Mouse (Mus musculus): ENCODE measurements at regions not wholly inside any gene's neighbourhood (a gene's known extent, or its start where the extent isn't known, plus 50 kb on each side); places are given as distances from the start of the nearest gene placed in this dataset.

GRCm38 (mm10) chr9:85577338-85577737 lies 171.8 kb downstream of the Ibtk start:
- Histone ChIP-seq H3K4me3 (no peak overlapping the region), H3K27me3 (ENCODE audit: control insufficient read depth, insufficient read depth, insufficient read length) (no peaks in the 10 kb centered on the region), H3ac (ENCODE audit: control insufficient read depth, insufficient read length) (no peak overlapping the region), H3K36me3 (ENCODE audit: control insufficient read depth, insufficient read depth) (no peaks in the 10 kb centered on the region), H3K4me2 (ENCODE audit: low read depth) (no peak overlapping the region), H3K79me2 (ENCODE audit: control insufficient read depth, insufficient read depth) (no peaks in the 10 kb centered on the region)
- TF ChIP-seq CEBPB (IDR thresholded peaks at IDR 0.05; ENCODE audit: insufficient read depth, poor library complexity, severe bottlenecking) = no peak
- TF ChIP-seq SRF (IDR thresholded peaks at IDR 0.05; ENCODE audit: control insufficient read depth, insufficient read length, low read depth) = no peak
- TF ChIP-seq MYOD1 (IDR thresholded peaks at IDR 0.05; ENCODE audit: control insufficient read depth in 1 of 3, insufficient read length in 2 of 3, low read depth in 2 of 3) = no peak
- no peak for TF ChIP-seq E2F4 (IDR thresholded peaks at IDR 0.05; ENCODE audit: insufficient read depth)
- no peak for TF ChIP-seq MYOG (IDR thresholded peaks at IDR 0.05; ENCODE audit: control insufficient read depth in 1 of 3, insufficient read depth in 1 of 3, insufficient read length in 2 of 3, low read depth in 2 of 3)
- TF ChIP-seq USF1 (IDR thresholded peaks at IDR 0.05; ENCODE audit: low read depth) = no peak
- no peak for TF ChIP-seq MAX (IDR thresholded peaks at IDR 0.05; ENCODE audit: low read depth)
- TF ChIP-seq POLR2A (IDR thresholded peaks at IDR 0.05; ENCODE audit: insufficient read length, low read depth) = no peak
- TF ChIP-seq TCF3 (IDR thresholded peaks at IDR 0.05; ENCODE audit: insufficient read length, low read depth) = no peak
- TF ChIP-seq TCF12 (IDR thresholded peaks at IDR 0.05; ENCODE audit: insufficient read depth, poor library complexity, severe bottlenecking) = no peak
- TF ChIP-seq REST (IDR thresholded peaks at IDR 0.05; ENCODE audit: insufficient read depth, insufficient read length) = no peak
- no peak for TF ChIP-seq POLR2AphosphoS2 (IDR thresholded peaks at IDR 0.05; ENCODE audit: insufficient read length, low read depth)

DNA sequence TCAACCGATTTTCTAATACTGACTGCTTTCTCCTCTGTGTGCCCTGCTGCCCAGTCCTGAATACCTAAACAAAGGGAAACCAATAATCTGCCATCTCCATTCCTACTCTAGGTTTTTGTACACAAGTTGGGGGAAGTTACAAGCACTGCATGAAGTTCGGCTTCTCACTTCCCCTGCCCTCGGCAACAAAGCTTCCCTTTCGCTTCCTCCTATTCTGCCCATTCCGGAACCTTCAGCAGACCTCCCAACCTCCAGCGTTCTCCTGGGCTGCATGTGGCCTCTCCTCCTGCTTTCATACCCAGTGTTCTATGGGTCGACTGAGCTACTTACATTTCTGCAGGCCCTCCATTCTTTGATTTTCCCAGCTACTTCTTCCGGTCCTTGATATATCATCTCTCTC lies 180.3 kb downstream of the Ibtk start:
- H3K27me3 ChIP-seq (ENCODE audit: control insufficient read depth, insufficient read depth, insufficient read length) = no peaks in the 10 kb centered on the region
- no peak overlapping the region for H3K4me2 ChIP-seq (ENCODE audit: low read depth)
- H3K79me2 ChIP-seq (ENCODE audit: control insufficient read depth, insufficient read depth) = no peaks in the 10 kb centered on the region
- no peak overlapping the region for H3K4me3 ChIP-seq
- TF ChIP-seq TCF3 (IDR thresholded peaks at IDR 0.05; ENCODE audit: insufficient read length, low read depth) = no peak
- no peak for TF ChIP-seq SRF (IDR thresholded peaks at IDR 0.05; ENCODE audit: control insufficient read depth, insufficient read length, low read depth)
- no peak for TF ChIP-seq POLR2A (IDR thresholded peaks at IDR 0.05; ENCODE audit: insufficient read length, low read depth)
- TF ChIP-seq TCF12 (IDR thresholded peaks at IDR 0.05; ENCODE audit: insufficient read depth, poor library complexity, severe bottlenecking) = no peak
- no peak for TF ChIP-seq POLR2AphosphoS2 (IDR thresholded peaks at IDR 0.05; ENCODE audit: insufficient read length, low read depth)
- TF ChIP-seq CEBPB (IDR thresholded peaks at IDR 0.05; ENCODE audit: insufficient read depth, poor library complexity, severe bottlenecking) = no peak
- TF ChIP-seq MAX (IDR thresholded peaks at IDR 0.05; ENCODE audit: low read depth) = no peak
- TF ChIP-seq REST (IDR thresholded peaks at IDR 0.05; ENCODE audit: insufficient read depth, insufficient read length) = no peak
- TF ChIP-seq USF1 (IDR thresholded peaks at IDR 0.05; ENCODE audit: low read depth) = no peak
- no peak overlapping the region for H3ac ChIP-seq (ENCODE audit: control insufficient read depth, insufficient read length)
- H3K36me3 ChIP-seq (ENCODE audit: control insufficient read depth, insufficient read depth) = no peaks in the 10 kb centered on the region

DNA sequence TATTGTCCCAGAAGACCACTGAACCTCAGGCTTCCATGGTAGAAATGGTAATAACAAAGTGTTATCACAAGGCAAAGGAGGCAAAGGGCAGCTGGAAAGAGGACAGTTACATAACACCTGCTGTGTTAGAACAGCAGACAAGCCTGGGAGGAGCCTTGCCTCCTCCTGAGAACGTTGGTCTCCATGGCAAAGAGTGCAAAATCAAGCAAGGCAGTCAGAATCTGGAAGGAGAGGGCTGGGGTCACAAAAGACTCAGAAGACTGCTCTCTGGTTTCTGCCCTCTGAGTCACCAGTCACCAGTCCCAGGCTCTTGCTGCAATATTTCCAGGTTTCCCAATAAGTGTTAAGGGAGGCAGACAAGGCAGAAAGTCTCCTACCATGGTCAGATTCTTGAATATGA lies 197.3 kb downstream of the Ibtk start:
- Histone ChIP-seq H3K27me3 (ENCODE audit: control insufficient read depth, insufficient read depth, insufficient read length) (no peaks in the 10 kb centered on the region), H3K4me3 (no peak overlapping the region), H3K4me2 (ENCODE audit: low read depth) (no peak overlapping the region), H3K36me3 (ENCODE audit: control insufficient read depth, insufficient read depth) (no peaks in the 10 kb centered on the region), H3ac (ENCODE audit: control insufficient read depth, insufficient read length) (no peak overlapping the region), H3K79me2 (ENCODE audit: control insufficient read depth, insufficient read depth) (no peaks in the 10 kb centered on the region)
- no peak for TF ChIP-seq TCF3 (IDR thresholded peaks at IDR 0.05; ENCODE audit: insufficient read length, low read depth)
- TF ChIP-seq REST (IDR thresholded peaks at IDR 0.05; ENCODE audit: insufficient read depth, insufficient read length) = no peak
- no peak for TF ChIP-seq TCF12 (IDR thresholded peaks at IDR 0.05; ENCODE audit: insufficient read depth, poor library complexity, severe bottlenecking)
- TF ChIP-seq POLR2AphosphoS2 (IDR thresholded peaks at IDR 0.05; ENCODE audit: insufficient read length, low read depth) = no peak
- TF ChIP-seq MAX (IDR thresholded peaks at IDR 0.05; ENCODE audit: low read depth) = no peak
- TF ChIP-seq SRF (IDR thresholded peaks at IDR 0.05; ENCODE audit: control insufficient read depth, insufficient read length, low read depth) = no peak

DNA sequence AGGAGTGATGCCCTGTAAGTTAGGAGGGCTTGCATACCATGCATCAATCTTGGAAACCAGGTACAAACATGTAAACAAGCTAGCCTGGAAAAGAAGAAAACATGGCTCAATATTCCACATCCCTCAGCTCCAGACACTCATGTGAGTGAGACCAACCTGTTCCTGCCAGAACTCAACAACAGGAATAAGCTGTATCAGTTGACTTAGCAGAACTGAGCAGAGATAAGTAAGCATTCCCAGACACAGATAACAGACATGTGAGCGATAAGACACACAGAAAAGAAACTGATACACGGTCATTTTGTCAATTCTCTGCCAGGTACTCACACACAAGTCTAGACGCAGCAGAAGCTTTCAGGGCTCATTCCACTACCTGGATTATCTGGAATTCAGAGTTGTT lies 198.7 kb downstream of the Ibtk start:
- no peak overlapping the region for H3ac ChIP-seq (ENCODE audit: control insufficient read depth, insufficient read length)
- H3K36me3 ChIP-seq (ENCODE audit: control insufficient read depth, insufficient read depth) = no peaks in the 10 kb centered on the region
- no peaks in the 10 kb centered on the region for H3K27me3 ChIP-seq (ENCODE audit: control insufficient read depth, insufficient read depth, insufficient read length)
- H3K79me2 ChIP-seq (ENCODE audit: control insufficient read depth, insufficient read depth) = no peaks in the 10 kb centered on the region
- no peak overlapping the region for H3K4me3 ChIP-seq
- no peak overlapping the region for H3K4me2 ChIP-seq (ENCODE audit: low read depth)
- TF ChIP-seq TCF12 (IDR thresholded peaks at IDR 0.05; ENCODE audit: insufficient read depth, poor library complexity, severe bottlenecking) (no peak), MYOD1 (IDR thresholded peaks at IDR 0.05; ENCODE audit: control insufficient read depth in 1 of 3, insufficient read length in 2 of 3, low read depth in 2 of 3) (no peak), MAX (IDR thresholded peaks at IDR 0.05; ENCODE audit: low read depth) (no peak), POLR2A (IDR thresholded peaks at IDR 0.05; ENCODE audit: insufficient read length, low read depth) (no peak), CEBPB (IDR thresholded peaks at IDR 0.05; ENCODE audit: insufficient read depth, poor library complexity, severe bottlenecking) (no peak), REST (IDR thresholded peaks at IDR 0.05; ENCODE audit: insufficient read depth, insufficient read length) (no peak), MYOG (IDR thresholded peaks at IDR 0.05; ENCODE audit: control insufficient read depth in 1 of 3, insufficient read depth in 1 of 3, insufficient read length in 2 of 3, low read depth in 2 of 3) (no peak), USF1 (IDR thresholded peaks at IDR 0.05; ENCODE audit: low read depth) (no peak), TCF3 (IDR thresholded peaks at IDR 0.05; ENCODE audit: insufficient read length, low read depth) (no peak), POLR2AphosphoS2 (IDR thresholded peaks at IDR 0.05; ENCODE audit: insufficient read length, low read depth) (no peak), SRF (IDR thresholded peaks at IDR 0.05; ENCODE audit: control insufficient read depth, insufficient read length, low read depth) (no peak), E2F4 (IDR thresholded peaks at IDR 0.05; ENCODE audit: insufficient read depth) (no peak)

DNA sequence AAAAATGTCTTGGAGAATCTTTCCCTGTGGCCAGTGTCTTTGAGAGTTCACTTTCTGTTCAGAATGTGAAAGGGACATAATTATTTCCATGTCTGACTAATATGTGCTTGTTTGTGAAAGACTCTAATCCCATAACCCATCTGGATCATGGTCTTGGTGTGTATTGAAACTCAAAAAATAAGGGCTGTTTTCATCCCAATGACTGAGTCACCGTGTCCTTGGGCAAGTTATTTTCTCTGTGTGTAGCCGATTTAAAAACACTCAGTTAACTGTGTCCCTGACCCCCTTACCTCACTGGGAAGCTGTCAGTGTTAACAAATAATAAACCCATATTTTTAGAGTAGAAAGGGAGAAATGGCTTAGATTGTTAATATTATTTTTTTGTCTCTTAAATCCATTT lies 202.9 kb downstream of the Ibtk start:
- Histone ChIP-seq H3K4me3 (no peak overlapping the region), H3K79me2 (ENCODE audit: control insufficient read depth, insufficient read depth) (no peaks in the 10 kb centered on the region)
- TF ChIP-seq MYOG (IDR thresholded peaks at IDR 0.05; ENCODE audit: control insufficient read depth in 1 of 3, insufficient read depth in 1 of 3, insufficient read length in 2 of 3, low read depth in 2 of 3) = no peak
- no peak for TF ChIP-seq POLR2A (IDR thresholded peaks at IDR 0.05; ENCODE audit: insufficient read length, low read depth)
- no peak for TF ChIP-seq POLR2AphosphoS2 (IDR thresholded peaks at IDR 0.05; ENCODE audit: insufficient read length, low read depth)
- no peak for TF ChIP-seq TCF12 (IDR thresholded peaks at IDR 0.05; ENCODE audit: insufficient read depth, poor library complexity, severe bottlenecking)
- no peak for TF ChIP-seq MAX (IDR thresholded peaks at IDR 0.05; ENCODE audit: low read depth)

More for the DNA sequence above, 202.9 kb downstream of the Ibtk start:
- no peak overlapping the region for H3ac ChIP-seq (ENCODE audit: control insufficient read depth, insufficient read length)
- no peak overlapping the region for H3K4me2 ChIP-seq (ENCODE audit: low read depth)
- no peaks in the 10 kb centered on the region for H3K36me3 ChIP-seq (ENCODE audit: control insufficient read depth, insufficient read depth)
- H3K27me3 ChIP-seq (ENCODE audit: control insufficient read depth, insufficient read depth, insufficient read length) = no peaks in the 10 kb centered on the region

Data from myocyte (in vitro differentiated cells).